Mouse (Mus musculus) erythroblast, embryonic 14.5 days (primary cell): ENCODE measurements around the gene Lap3. TPM values are rescaled to one million over a fixed set of nuclear protein-coding genes. Genes with fewer than 3 reads are reported as not detected.

ENCODE experiments used
- H3K27me3 ChIP-seq: 2 replicates; pipeline ENCODE4 v1.6.1; 2012; ENCODE audit warnings: inconsistent platforms; ENCODE audit not compliant: control insufficient read depth
- H3K36me3 ChIP-seq: 2 replicates; pipeline ENCODE4 v1.6.1; 2012; ENCODE audit warnings: mild to moderate bottlenecking, inconsistent platforms; ENCODE audit not compliant: control insufficient read depth
- H3K4me1 ChIP-seq: 2 replicates; pipeline ENCODE4 v1.6.1; 2012; ENCODE audit warnings: inconsistent platforms; ENCODE audit not compliant: control insufficient read depth
- H3K4me3 ChIP-seq: replicated peaks from 2 replicates; pipeline ENCODE3; 2012; ENCODE audit warnings: moderate library complexity, mild to moderate bottlenecking, inconsistent platforms
- H3K9me3 ChIP-seq: 2 replicates; pipeline ENCODE4 v1.6.1; 2012; ENCODE audit warnings: low read length, inconsistent platforms, mixed read lengths; ENCODE audit not compliant: control insufficient read depth
- GATA1 ChIP-seq: IDR thresholded peaks from 2 replicates; pipeline ENCODE4 v1.6.1; 2012; ENCODE audit warnings: low read length, inconsistent platforms, mixed read lengths
- TAL1 ChIP-seq: IDR thresholded peaks from 3 replicates; pipeline ENCODE4 v1.6.1; 2012; ENCODE audit warnings: low read length, inconsistent platforms, mixed read lengths
- polyA plus RNA-seq: library from polyadenylated mRNA; stranded (reverse); fragments of >175 nt; gene quantifications from 2 replicates; pipeline ENCODE4 v1.2.3, GENCODE M21; 2012

Lap3 gene
- polyA plus RNA-seq, 1 experiment: 0.49 TPM

DNA sequence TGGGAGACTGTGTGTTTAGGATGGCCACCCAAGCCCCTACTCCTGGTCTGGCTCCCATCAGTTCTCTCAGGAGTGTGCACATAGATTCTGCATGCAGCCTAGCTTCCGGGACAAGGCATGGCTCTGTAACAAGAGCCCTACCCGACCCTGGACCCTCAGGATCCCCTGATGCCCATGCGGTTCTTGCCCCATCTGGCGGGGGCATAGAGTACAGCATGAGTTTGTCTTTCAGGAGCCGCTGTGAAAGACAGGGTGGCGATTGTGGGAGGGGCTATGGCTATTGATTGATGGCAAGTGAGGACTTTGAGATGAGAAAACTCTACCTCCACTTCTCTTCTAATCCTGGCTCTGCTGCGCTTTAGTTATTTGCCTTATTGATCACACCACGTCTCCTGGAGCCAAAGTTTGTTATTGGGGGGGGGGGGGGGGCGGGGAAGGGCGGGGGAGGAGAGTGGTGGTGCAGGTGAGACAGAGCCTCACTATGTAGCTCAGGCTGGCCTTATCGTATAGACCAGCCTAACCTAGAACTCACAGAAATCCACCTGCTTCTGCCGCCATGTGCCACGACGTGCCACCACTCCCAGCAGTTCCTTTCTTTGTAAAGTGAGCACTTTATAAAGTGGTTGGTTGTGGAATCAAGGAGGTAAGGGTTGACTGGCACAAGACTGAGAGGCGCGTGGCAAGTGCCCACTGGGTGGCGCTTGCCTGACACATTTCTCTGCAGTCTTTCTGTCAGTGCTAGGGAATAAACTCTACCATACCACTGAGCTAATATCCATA lies 41.3 kb downstream of the Lap3 start:
- Histone ChIP-seq H3K9me3 (no peaks in the 10 kb centered on the region), H3K27me3 (no peaks in the 10 kb centered on the region), H3K4me1 (peaks cover 4% of the 10 kb centered on the region), H3K36me3 (peaks cover 7% of the 10 kb centered on the region), H3K4me3 (no peak overlapping the region)
- TF ChIP-seq TAL1 (no peak), GATA1 (no peak)

DNA sequence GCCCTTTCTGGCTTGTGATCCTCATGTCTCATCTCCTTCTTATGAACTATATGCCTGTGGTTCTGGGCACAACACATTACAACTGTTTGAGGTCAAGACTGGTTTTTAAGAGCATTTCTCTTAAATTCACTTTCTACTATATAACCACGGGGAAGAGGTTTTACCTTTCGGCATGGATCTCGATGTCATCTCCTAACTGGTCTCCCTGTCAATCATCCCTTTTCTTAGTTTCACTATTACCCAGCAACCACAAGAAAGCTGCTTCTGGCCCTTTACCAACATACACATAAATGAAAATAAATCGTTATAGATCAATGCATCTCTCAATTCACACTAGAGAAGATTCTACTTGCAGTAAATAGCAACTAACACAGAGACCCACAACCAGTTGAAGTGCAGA lies 42.0 kb downstream of the Lap3 start:
- no peaks in the 10 kb centered on the region for H3K27me3 ChIP-seq
- H3K4me3 ChIP-seq: no peak overlapping the region
- peaks cover 3% of the 10 kb centered on the region; the same call in 1 of the 2 replicates for H3K36me3 ChIP-seq
- TF ChIP-seq GATA1 (no peak), TAL1 (no peak)
- H3K4me1 ChIP-seq: peaks cover 4% of the 10 kb centered on the region
- H3K9me3 ChIP-seq: no peaks in the 10 kb centered on the region

DNA sequence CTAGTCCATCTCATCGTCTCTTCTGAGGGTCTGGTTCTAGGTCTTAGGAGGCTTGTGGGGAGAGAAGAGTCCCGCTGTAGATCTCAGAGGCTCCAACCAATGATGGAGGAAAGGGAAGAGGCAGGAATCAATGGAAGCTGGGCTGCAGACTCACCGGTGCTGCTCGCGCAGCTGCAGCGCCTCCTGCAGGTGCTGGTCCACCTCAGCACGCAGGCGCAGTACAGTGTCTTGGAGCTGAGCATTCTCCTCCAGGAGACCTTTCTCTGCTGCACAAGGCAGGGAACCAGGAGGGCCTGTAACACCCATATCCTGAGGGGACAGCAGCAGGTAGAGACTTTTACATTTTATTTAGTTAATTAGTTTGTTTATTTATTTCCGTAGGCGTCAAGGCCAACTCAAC lies 46.3 kb downstream of the Lap3 start:
- Histone ChIP-seq H3K4me1 (no peaks in the 10 kb centered on the region), H3K4me3 (no peak overlapping the region), H3K27me3 (no peaks in the 10 kb centered on the region), H3K9me3 (no peaks in the 10 kb centered on the region), H3K36me3 (no peaks in the 10 kb centered on the region)
- TF ChIP-seq TAL1: no peak
- no peak for TF ChIP-seq GATA1

DNA sequence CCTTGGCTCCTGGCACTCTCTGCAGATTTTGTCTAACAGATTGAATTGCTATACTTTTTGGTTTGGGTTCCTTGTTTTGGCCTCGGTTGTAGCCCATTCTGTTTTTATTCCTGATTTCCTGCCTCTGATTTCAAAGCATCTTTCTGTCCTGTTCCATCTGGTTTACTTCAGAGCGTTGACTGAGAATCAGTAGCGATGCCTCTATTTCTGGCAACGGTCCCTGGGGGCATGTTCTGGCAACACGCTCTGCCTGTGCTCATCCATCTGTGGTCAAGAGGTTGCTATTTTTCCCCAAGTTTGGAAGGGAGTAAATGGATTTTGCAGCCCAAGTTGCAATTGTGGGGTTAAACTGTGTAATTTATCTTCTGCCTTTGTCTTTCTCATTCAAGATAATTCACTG lies 50.2 kb downstream of the Lap3 start:
- no peak overlapping the region for H3K4me3 ChIP-seq
- TF ChIP-seq GATA1 (no peak), TAL1 (no peak)
- H3K9me3 ChIP-seq: no peaks in the 10 kb centered on the region
- H3K4me1 ChIP-seq: no peaks in the 10 kb centered on the region
- no peaks in the 10 kb centered on the region for H3K27me3 ChIP-seq
- H3K36me3 ChIP-seq: no peaks in the 10 kb centered on the region

DNA sequence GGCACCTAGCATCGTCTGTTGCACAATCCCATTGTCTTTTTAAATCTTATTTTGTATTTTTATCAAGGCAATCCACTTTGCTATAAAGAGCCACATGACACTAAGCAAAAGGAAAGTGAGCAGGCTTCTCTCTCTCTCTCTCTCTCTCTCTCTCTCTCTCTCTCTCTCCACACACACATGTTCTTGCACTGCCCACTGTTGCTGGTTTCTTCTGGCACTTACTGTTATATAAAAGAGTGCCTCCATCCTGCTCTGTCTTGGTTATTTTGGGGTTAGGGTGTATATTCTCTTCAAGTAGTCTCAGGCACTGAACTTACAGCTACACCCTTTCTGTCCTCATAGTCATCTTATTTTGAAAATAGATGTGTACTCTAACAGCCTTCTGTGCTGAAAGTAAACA lies 56.4 kb downstream of the Lap3 start:
- TF ChIP-seq GATA1: no peak
- TF ChIP-seq TAL1: no peak
- Histone ChIP-seq H3K27me3 (no peaks in the 10 kb centered on the region), H3K4me3 (no peak overlapping the region), H3K36me3 (no peaks in the 10 kb centered on the region), H3K4me1 (no peaks in the 10 kb centered on the region), H3K9me3 (no peaks in the 10 kb centered on the region)

Other genes starting within 250 kb of the Lap3 start
- gene Qdpr, start 43.1 kb upstream of the Lap3 start, polyA plus RNA-seq: 0.74 and 0.84 TPM in 2 replicates
- gene Clrn2, start 39.6 kb upstream of the Lap3 start, polyA plus RNA-seq: not detected in 2 replicates
- 4.4 and 4.9 TPM in 2 replicates for gene Med28, start 26.9 kb downstream of the Lap3 start, polyA plus RNA-seq
- not detected in 2 replicates for gene Fam184b, start 146.2 kb downstream of the Lap3 start, polyA plus RNA-seq
- 0.84 and 1.3 TPM in 2 replicates for gene Ncapg, start 176.5 kb downstream of the Lap3 start, polyA plus RNA-seq